Mouse (Mus musculus) 3T3-L1 (cell line): ENCODE measurements around the gene Fshr.

Experiments
- DNase-seq: peaks from one replicate; pipeline ENCODE4 v3.0.0-alpha.2; 2015; ENCODE audit warnings: low read depth, low spot score

The Fshr gene

GRCm38 (mm10) chr17:89034627-89035026, 165.8 kb downstream of the Fshr start:
- DNase-seq: no peak

- no peak for DNase-seq
These were observed 167.5 kb downstream of the Fshr start for GRCm38 (mm10) chr17:89032981-89033380.

- no peak for DNase-seq
These were observed 181.0 kb downstream of the Fshr start for GRCm38 (mm10) chr17:89019518-89019917.

GRCm38 (mm10) chr17:89017002-89017401, 183.5 kb downstream of the Fshr start:
- DNase-seq: no peak

- DNase-seq: no peak
These were observed 186.8 kb downstream of the Fshr start for GRCm38 (mm10) chr17:89013691-89014090.

GRCm38 (mm10) chr17:89009117-89009516, 191.4 kb downstream of the Fshr start:
- DNase-seq: no peak

- no peak for DNase-seq
These were observed 191.8 kb downstream of the Fshr start for GRCm38 (mm10) chr17:89008680-89009079.

GRCm38 (mm10) chr17:89005959-89006358, 194.5 kb downstream of the Fshr start:
- no peak for DNase-seq

- no peak for DNase-seq
These were observed 200.6 kb downstream of the Fshr start for GRCm38 (mm10) chr17:88999907-89000306.

- no peak for DNase-seq
These were observed 202.2 kb downstream of the Fshr start for GRCm38 (mm10) chr17:88998243-88998642.

- no peak for DNase-seq
These were observed 209.2 kb downstream of the Fshr start for GRCm38 (mm10) chr17:88991238-88991637.

GRCm38 (mm10) chr17:88980708-88981355, 219.6 kb downstream of the Fshr start:
- DNase-seq: no peak

- no peak for DNase-seq
These were observed 225.9 kb downstream of the Fshr start for GRCm38 (mm10) chr17:88974538-88974937.

- DNase-seq: no peak
These were observed 234.4 kb downstream of the Fshr start for GRCm38 (mm10) chr17:88966028-88966427.

GRCm38 (mm10) chr17:88954011-88954410, 246.5 kb downstream of the Fshr start:
- DNase-seq: peak; percentile 50

GRCm38 (mm10) chr17:88938153-88938681, 262.3 kb downstream of the Fshr start:
- DNase-seq: no peak

- no peak for DNase-seq
These were observed 262.9 kb downstream of the Fshr start for GRCm38 (mm10) chr17:88937341-88938152.

- DNase-seq: no peak
These were observed 263.5 kb downstream of the Fshr start for GRCm38 (mm10) chr17:88936941-88937340.
